Mouse (Mus musculus) gastrocnemius, adult 18-20 months (tissue): ENCODE data around the gene Grin2b. TPM values are rescaled to one million over a fixed set of nuclear protein-coding genes. Genes with fewer than 3 reads are reported as not detected.

Experiments
- DNase-seq: peaks from one replicate; pipeline ENCODE4 v3.0.0; 2021; ENCODE audit warnings: low spot score
- total RNA-seq, 2 experiments: library from RNA; stranded (reverse); gene quantifications; 2 replicates each; pipeline ENCODE4 v1.2.3; 2021

Grin2b gene
- total RNA-seq, 2 experiments from 2014 or later, result 0.02 TPM

DNA sequence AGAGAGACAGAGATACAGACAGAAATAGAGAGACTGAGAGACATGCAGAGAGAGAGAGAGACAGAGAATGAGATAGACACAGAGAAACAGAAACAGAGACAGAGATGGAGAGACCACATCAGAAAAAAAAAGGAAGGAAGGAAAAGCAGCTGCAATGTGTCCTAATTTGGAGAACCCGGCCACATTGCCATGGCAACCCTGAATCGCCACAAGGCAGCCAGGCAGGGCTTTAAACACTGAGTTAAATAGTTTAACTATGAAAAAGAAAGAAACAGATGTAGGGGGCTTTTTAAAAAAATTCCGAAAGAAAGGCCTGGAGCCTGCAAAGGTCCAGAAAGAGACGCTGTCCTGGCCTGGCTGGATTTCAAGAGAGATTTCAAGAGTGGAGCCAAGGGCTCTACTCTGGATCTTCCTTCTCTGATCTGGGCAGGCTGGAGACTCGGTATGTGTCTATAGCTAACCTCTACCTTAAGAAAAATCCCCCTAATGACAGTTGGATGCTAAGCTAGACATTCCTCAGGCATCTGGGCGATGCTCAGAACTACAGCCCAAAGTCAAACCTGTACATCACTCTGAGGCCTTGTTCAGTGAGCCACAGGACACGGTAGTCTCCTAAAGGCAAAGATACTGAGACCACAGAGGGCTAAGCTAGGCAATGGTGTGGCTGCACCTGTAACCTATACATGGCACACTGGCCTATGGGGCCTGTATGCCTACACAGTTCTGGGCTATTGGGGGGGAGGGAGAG lies 162.8 kb downstream of the Grin2b start:
- DNase-seq, result no peak

DNA sequence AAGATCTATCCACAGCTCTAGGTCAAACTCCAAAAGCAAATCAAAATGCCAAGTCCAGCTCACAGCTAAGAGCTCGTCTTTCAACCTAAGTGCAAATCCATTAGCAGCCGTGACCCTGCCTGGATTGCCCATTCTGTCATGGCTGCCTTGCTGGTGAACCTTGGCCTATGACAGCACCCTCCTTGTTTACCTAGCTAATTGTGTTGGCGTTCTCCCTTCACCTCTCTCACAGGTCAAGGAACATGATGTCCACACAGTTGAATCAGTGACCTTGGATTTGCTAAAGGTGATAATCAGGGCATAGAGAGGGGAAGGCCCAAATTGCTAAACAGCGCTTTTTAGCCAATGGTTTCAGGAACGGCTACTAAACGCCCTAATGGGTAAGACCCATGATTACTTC lies 165.2 kb downstream of the Grin2b start:
- DNase-seq, result no peak

DNA sequence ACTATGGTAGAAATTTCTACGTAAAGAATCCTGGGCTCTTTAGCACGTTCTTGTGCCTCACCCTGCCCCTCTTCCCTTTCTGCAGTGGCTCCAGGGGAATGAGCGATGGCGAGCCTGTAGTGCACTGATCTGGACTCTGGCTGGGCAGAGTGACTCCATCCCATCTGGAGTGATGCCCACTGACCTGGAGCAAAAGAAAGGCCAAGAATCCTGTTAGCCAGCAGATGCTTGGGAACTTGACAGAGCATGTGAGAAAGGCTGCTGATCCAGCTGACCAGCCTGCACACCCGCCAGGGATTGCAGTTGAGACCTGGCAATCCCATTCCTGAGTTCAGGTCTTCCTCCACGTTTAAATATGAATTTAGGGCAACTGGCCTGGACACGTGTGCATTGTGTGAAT lies 178.6 kb downstream of the Grin2b start:
- DNase-seq, result no peak

DNA sequence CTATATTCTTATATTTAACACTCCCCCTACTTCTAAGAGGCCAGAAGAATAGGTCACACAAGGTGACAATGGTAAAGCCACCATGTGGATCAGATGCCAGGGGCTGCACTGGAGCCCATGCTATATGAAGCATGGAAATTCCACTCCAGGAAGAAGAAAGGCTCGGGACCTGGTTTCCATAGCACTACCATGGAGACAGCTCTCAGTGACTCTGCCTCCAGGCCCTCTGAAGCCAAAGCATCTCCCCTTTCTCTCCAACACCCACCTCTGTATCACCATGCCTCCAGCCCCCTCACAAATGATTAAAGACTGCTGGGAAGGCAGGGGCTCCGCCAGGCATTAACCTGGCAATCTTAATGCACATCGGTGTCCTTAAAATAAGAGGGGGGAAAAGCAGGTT lies 179.4 kb downstream of the Grin2b start:
- no peak for DNase-seq

DNA sequence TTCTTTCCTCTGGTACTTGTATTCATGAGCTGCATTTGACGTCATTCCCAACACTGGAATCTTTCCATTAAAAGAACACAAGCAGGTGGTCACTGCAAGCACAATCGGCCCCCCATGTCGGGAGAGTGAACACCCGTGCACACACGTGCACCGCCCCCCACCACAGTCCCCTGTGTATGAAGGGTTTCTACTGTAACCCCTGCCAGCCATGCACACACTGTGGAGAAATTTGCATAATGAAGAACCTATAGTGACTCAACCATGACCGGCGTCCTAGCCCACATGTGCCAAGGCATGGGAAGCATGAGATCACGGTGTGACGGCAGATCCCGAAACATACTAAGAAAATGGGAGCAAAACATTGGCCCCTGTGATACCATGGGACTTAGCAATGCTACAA lies 179.9 kb downstream of the Grin2b start:
- DNase-seq, result no peak

DNA sequence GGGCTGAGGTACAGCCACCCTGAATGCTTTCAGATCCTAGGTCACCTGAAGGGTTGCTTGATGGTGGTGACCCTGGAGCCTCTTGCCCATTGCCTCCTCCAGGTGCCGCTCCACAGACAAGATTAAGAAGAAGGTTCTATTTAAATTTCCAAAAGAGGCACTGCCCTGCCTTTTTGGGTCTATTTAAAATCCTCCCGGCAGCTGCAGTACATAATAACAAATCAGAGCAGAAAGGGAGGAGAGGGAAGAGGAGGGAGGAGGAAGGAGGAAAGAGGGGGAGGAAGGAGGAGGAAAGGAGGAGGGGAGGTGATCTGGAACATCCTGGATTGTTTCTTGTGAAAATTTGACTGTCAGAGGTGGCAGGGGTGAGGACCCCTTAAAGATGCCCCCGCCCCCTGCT lies 197.2 kb downstream of the Grin2b start:
- DNase-seq, result no peak

DNA sequence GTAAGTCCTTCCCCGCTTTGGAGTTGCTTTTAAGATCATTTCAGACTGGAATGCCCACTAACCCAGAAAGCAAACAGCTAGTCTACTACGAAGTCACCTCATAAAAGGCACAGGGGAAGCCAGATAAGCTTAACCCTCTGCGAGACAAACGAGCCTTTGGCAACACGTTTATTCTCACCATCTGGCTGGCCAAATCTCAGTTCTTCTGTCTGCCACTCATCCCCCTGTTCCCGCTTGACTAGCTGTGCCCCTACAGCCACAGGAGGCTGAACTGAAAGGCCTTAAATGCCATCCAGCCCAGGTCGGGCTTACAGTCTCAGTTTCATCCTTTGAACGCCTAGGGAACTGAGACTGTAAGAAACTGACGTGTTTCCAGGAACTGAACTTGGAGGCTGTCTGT lies 200.8 kb downstream of the Grin2b start:
- DNase-seq, result no peak

DNA sequence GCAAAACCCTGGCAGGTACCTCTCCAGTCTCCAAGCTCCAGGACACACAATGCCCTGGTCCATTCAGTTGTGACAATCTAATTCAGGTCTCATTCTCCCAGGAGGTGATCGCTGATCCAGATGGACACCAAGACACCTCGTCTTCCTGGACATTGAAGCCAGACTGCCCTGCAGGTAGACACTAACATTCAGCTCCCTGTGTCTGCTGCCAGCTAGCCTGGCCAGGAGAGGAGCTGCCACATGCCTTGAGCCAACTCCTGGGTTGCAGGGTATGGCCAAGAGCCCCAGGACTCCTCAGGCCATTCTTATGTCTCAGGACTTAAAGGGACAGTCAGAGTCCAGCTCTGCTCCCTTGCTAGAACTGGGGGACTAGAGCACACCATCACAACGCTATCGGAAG lies 201.8 kb downstream of the Grin2b start:
- no peak for DNase-seq

DNA sequence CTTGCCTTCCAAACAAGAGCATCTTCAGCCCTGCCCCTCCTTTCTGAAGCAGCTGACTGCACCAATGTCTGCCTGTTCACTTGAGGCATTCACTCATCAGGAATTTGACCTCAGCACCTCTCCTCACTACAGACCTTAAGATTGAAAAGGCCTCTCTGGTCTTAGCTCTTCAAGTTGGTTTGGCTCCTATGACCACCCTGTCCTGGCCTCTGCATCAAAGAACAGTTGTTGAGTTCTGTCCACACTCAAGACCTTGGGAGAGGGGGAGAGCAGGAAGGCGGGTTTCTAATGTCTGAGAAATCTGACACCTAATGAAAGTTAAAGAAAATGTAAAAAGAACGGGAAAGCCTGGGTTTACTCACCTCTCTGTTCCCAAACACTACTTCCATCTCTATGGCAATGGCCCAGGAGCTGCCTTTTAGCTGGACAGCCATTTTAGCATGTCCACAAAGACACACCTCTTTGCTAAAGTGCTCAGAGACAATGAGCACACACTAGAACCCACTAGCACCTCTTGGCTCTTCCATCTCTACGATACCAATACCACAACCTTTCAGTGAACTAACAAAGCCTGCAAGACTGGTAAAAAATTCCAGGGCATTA lies 202.5 kb downstream of the Grin2b start:
- DNase-seq, result no peak

DNA sequence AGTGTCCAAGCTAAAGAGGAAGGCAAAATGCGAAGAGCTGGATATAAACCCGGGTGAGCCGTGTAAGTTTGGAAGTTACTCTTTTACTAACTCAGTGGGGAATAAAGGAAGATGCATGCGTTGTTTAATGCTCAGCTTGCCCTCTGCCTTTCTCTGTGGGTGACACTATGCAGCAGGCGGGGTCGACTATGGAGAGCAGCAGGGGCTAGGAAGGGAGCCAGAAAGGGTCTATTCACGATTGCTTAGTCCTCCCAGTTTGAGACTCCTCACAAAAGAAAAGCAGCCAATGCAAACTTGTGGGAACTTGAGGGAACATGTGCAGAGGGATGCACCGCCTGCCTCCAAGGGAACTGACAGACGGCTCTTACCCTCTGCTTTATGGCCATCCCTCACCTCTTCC lies 211.5 kb downstream of the Grin2b start:
- DNase-seq, result no peak

DNA sequence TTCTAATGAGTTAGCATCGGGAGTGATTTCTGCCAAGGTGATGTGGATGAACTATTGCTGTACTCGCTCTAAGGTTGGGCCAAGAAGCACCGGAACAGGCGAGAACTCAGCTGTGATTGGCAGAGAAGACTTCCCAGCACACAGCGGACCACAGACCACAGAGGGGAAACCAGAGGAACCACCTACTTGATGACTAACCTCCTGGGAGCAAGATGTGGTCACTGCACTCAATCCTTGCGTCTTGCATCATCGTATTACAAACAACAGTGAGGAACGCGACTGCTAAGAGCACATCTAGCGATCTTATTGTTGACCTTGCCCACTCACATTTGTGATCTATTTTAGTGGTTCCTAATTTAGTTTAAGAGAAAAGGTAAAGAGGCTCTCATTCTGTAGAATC lies 213.7 kb downstream of the Grin2b start:
- DNase-seq, result no peak

DNA sequence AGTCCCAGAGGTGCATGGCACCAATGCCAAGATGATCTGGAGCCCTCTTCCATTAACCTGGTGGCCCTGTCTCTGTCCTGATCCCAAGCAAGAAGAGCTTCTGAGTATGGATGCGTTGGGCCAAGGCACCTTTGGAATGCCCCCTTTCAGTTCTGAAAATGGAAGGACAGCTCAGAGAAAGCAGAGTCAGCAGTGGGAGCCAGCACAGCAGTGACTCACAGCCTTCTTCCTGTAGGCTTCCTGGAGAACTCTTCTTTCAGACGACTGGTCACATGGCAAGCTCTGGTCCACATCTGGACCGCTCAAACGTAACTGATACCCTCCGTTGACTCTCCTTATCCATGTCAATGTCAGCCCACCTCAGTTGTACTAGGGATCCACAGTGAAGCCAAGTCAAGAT lies 221.6 kb downstream of the Grin2b start:
- DNase-seq, result no peak

DNA sequence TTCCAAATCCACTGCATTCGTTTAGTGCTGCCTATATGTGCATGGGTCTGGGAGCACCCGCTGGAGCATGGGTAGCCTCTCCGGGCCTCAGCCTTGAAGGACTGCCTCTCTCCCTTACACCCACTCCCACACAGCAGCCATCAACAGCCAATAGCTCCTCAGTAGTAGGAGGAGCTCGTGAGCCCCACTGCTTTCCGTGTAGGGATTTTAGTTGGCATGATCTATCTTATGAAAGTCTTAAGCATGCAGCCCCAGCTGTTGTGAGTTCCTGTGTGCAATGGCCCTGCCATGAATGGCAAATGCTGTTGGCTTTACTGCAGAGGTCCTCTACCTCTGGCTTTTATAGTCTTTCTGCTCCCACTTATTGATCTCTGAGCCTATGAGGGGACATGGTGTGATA lies 227.8 kb downstream of the Grin2b start:
- DNase-seq, result no peak

DNA sequence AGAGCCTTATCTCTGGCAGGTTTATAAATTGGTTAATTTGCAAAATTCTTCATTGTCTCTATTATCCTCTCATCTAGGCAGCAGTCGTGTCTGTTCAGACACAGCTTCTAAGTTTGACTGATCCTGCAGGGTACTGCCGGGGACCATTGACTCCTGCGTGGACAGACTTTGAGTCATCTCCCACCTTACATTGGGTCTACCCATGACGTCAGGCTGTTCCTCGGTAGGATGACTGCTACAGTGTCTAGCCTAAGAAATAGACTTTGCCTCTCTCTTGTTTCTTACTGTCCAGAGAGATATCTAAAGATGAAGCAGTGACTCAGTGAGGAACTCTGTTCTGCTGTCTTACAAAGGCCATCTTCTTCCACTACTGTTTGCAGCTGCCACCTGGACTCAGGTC lies 229.0 kb downstream of the Grin2b start:
- no peak for DNase-seq

DNA sequence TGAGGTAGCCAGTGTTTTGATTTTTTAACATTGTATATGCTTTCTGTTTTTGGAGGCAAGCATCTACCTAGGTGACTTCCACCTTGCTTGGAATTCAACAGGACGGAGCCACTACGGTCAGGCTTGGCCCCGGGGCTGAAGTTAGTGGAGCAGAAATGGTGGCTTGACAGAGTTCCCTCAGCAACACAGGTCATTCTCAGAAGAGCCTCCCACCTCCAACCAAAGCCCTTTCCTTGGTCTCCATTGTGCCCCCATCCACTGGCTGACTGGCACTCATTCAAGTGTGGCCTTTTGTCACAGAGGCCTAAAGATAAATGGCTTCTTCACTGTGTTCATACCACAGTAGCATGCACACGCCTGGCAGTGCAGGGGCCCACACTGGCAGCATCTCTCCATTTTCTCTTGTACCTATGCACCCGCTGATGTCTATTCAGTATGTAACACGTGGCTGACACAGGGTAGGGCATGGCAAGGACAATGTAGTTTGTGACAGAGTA lies 230.1 kb downstream of the Grin2b start:
- no peak for DNase-seq

DNA sequence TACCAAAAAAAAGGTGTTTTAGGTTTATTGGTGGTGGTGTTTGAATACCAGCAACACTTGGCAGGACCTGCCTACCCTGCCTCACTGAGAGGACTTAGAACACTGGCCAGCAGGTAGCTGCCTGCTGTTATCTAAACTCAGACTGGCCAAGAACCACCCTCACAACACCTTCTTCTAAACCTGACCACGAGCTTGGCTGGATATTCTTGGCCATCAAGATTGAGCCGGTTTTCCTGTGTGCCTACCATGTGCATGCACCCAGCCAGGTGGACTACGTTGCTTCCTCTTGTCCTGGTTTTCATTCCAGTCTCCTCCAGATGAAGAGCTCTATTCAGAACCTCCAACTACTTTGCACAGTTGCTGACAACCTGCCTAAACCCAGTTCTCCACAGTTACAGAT lies 240.4 kb downstream of the Grin2b start:
- DNase-seq, result no peak

DNA sequence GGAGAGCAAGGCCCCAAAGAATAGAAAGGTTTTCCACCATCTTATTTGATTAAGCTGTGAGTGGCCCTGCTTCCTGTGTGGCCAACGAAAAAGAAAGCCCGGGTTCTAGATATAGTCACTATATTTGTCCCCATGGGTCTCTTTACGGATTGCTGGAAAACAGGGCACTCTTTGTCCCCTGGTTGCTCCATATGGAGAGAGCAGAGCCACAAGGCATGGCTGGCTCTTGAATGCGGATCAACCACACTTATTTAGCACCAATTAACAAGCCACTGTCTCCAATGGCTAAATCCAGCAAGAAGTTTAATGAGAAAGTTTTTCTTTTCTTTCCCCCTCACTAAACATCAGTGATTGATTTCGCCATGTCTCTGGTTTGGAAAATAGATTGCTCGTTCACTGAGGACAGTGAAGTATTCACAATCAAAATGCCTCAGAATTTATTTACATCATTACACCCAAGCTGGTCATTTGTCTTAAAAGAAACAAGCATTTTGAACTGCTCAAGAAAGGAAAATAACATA lies 240.9 kb downstream of the Grin2b start:
- DNase-seq, result no peak

DNA sequence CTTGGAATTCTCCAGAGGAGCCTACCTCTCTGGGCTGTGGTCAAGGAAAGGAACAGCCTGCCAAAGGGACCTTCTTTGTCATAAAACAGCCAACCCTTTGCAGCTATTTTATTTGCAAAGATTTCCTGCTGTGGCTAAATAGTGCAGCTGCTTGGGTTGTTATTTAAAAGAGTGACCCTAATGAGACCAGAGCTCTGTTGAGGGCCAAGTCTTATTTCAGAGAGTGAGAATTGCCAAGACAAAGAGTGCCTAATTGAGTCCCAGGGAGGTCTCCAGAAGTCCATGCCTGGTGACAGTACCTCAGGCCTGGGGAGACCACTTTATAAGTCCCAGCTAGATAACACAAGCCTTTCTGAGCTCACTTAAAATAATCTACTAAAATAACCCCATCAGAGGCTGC lies 255.6 kb downstream of the Grin2b start:
- DNase-seq, result no peak

DNA sequence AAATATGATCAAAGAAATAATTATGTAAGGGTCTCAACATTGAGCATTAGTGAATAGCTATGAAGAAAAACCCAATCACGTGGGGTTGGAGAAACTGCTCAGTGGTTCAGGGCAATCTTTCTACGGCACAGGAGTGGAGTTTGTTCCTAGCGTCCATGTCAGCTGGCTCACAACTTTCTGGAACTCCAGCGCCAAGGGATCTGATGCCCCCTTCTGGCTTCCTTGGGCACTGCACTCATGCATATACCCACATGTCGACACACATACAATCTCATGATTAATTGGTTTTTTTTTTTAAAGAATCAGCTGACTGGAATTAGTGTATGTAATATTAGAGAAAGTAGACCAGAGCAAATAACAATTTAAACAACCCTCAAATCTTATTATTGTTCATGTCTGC lies 258.7 kb downstream of the Grin2b start:
- no peak for DNase-seq

DNA sequence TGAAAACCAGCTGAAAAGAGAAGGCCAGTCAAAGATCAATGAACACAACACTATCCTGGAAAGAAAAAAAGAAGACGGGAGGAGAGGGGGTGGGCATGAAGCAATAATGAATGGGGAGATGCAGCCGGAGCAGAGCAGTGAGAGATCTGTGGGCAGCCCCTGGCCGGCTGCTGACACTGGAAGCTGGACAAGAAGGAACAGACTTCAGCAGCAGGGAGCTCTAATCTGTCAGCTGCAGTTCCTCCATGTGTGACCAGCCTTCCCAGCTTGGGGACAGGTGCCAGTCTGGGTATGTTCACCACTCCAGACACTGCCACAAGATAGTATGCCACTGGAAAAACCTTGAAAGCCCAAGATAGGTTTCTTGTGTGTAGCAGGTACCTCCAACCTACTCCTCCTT lies 261.2 kb downstream of the Grin2b start:
- DNase-seq, result no peak

DNA sequence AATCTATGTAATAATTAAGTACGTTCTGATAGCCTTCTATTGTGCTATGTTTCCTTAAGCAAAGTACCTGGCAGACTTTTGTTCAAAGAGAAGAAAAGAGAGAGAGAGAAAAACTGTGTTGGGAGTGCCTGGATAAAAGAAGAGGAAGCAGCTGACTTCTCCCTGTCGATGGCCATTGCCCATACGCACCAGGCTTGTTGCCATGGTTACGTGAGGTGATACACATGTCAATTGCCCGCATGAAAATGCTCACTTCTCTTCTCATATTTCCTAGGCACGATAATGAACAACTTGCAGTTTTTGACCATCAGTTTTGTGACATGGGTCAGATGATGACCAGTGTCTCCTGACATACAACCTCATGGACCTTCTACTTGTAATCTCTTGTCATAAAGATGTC lies 262.2 kb downstream of the Grin2b start:
- no peak for DNase-seq

DNA sequence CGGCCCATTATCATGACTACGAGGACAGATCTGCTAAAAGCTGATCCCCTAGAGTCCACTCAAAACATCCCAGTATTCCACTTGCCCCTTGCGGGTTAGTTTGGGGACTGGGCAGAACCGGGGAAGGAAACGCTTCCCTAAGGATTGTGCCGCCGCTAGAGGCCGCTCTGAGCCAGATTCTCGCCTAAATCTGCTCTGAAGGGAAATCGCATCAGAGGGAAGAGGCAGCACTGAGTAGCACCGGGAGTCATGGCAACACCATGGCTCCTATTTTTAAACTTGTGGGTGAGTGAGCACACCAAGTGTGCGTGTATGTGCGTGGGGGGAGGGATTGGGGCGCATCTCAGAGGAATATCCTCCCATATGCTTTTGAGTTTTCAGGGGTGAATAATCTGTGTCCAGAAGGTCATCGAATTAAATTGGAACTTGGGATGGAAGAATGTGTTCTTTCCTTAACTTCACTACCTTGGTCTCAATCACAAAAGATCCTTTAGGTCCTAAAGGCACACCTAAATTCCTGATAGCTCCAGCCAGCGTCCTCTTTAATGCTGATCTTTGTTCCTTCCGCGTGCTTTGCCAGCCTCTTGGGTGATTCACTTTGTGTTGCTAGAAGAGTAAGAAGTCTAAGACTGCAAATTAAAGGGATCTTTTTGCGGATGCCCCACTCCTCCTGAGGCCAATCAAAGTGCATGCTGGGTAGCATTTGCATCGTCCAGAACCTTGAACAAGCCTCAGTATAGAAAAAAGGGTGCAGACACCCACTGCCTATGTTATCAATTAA lies 265.6 kb downstream of the Grin2b start:
- DNase-seq, result peak; percentile 34
